Mouse (Mus musculus): ENCODE results near the gene Slc25a35.
A peak's percentile ranks its signal among the peaks of the same experiment; 100 is the strongest.
"Not testable (repeated sequence)": the region's sequence is repeated elsewhere in the genome, so short reads cannot be mapped to it uniquely, and the experiment has no call there.

The Slc25a35 gene

DNA sequence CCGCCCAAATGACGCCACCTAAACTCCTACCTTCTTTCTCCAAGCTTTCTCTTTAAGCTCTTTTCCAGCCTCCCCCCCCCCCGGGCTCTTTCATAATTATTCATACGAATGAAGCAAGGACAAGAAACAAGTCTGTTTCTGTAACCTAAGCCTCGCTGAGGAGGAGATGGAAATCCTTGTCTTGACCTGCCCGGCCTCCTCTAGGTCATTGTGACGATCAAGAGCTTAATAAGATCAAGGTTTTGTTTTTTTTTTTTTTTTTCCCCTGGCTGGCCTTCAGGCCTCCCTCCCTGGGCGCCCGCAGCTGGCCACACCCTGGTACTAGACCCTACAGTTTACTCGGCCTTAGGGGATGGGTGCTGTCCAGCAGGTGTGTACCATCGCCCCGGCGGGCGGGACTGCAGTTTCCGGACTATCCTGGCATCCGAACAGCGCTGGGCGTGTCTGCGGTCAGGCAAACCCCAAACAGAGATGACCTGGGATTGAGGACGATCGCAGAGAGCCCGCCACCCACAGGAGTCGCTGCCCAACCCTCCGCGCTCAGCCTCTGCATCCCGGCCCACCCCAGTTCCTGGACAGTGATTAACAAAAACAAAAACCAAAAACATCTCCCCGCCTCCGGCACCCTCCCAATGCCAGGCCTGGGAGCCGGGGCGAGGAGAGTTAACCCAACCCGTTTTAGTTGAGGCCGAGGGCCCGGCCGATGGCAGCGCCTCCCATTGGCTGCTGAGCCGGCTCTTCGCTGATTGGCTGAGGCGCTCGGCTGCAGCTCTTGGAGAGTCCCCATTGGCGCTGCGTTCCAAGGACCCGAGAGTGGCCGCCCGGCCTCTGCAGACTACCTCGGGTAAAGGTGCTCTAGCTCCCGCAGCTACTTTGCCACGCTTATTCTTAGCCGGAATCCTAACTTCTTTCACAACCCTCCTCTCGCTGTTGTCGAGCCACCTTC is at the start of gene Slc25a35:
Gene Slc25a35 (plus strand): TSS at position 795 of the 946 bp plus-strand sequence.
- peak; percentile 67 for DNase-seq (ENCODE audit: low read depth, low spot score)

DNA sequence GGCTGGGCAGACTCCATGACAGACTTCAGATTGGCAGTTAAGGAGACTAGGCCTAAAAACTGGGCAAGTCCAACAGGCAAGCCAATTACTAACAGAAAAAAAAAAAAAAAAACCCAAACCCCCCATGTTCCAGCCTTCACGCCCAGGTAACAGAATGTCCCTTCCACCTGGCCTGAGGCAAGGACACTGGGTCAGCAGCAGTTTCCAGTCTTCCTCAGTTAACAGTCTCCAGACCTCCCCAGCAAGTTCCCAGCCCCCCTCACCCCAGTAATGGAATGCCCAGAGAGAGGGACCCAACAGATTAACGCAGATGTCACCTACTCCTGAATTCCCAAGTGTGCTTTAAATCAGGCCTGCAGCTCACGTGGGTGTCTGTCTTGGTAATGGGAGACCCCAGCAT is 44.7 kb upstream of the Slc25a35 start:
- no peak for DNase-seq (ENCODE audit: low read depth, low spot score)

DNA sequence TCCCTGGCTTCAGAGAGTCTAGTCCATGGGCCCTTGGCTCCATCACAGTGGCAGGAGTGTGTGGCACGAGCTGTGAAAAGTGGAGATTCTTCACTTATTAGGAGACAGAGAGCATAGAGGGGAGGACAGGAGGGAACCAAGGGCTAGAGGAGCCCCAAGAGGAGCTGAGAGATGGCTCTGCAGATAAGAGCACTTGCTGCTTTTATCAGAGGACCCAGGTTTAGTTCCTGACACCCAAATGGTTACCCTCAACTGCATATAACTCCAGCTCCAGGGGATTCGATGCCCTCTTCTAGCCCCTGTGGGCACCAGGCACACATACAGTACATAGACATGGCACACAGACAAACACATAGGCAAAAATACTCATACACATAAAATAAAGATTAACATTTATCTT is 43.2 kb upstream of the Slc25a35 start:
- no peak for DNase-seq (ENCODE audit: low read depth, low spot score)

DNA sequence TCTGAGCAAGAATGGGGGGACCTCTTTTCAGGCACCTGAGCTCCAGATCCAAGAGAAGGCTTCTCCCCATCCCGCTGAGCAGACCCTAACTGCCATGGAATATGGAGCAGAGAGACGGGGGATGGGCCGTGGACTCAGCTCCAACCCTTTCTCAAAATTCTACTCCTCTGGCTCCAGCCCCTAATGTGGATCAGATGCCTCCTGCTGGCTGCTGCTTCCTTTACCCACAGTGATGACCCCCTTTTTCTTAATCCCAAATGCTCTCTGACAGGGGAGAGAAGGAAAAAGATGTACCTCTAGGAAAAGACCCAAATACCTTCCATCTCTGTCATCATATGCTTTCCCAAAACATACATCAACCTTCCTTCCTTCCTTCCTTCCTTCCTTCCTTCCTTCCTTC is 41.0 kb upstream of the Slc25a35 start, which contains the start of gene Odf4:
Gene Odf4 (minus strand): TSS at position 101 of the 400 bp plus-strand sequence.
- DNase-seq (ENCODE audit: low read depth, low spot score) = no peak

DNA sequence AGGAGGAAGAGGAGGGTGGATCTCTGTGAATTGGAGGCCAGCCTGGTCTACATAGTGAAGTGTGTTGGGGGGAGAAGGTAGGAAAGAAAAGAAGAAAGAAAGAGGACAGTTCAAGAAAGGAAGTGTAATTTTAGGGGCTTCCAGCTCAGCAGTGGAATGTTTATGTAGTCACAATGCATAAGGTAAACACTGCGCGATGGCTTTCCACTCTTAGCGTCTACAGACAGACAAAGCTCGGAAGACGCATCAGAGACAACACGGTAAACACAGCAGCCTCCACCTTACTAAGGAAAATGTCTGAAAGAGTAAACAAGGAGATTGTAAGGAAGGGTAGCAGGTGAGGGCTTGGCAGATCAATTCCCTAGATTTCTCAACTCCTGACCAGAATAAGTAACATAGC is 38.0 kb upstream of the Slc25a35 start:
- no peak for DNase-seq (ENCODE audit: low read depth, low spot score)

DNA sequence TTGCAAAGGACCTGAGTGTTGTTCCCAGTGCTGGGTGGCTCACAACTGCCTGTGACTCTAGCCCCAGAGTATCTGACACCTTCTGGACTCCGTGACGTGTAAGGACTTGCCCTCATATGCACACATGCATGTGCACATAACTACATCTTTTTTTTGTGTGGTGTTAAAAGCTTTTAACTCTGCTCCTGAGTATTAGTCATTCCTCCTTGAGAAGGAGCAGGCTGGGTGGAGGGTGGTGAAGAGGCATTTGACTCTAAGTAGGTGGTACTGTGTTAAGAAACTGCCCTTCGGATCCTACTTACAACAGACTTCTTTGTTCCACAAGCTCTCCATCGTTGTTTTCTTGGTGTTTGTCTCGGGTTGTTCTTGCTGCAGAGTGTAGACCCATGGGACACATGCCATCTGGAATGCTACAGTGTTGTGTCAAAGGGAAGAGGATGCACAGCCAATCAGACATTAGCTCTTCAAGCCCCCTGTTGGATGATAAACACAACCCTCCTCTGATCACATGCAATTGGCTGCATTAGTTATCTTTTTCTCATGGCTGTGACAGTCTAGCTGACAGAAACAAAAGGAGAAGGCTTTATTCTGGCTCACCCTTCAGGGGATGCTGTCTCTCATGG is 33.9 kb upstream of the Slc25a35 start:
- DNase-seq (ENCODE audit: low read depth, low spot score) = no peak

DNA sequence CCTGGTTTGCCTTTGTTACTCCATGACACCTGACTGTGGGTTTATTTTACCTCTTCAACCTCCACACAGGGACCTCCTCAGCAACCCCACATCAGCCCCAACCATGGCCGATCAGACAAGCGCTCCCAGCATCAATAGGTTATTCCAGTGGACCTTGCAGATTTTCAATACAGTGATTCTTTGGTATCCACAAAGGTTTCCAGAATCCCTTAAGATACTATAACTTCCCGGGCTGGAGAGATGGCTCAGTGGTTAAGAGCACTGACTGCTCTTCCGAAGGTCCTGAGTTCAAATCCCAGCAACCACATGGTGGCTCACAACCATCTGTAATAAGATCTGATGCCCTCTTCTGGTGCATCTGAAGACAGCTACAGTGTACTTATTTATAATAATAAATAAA is 31.0 kb upstream of the Slc25a35 start:
- not testable (repeated sequence) for DNase-seq (ENCODE audit: low read depth, low spot score)

DNA sequence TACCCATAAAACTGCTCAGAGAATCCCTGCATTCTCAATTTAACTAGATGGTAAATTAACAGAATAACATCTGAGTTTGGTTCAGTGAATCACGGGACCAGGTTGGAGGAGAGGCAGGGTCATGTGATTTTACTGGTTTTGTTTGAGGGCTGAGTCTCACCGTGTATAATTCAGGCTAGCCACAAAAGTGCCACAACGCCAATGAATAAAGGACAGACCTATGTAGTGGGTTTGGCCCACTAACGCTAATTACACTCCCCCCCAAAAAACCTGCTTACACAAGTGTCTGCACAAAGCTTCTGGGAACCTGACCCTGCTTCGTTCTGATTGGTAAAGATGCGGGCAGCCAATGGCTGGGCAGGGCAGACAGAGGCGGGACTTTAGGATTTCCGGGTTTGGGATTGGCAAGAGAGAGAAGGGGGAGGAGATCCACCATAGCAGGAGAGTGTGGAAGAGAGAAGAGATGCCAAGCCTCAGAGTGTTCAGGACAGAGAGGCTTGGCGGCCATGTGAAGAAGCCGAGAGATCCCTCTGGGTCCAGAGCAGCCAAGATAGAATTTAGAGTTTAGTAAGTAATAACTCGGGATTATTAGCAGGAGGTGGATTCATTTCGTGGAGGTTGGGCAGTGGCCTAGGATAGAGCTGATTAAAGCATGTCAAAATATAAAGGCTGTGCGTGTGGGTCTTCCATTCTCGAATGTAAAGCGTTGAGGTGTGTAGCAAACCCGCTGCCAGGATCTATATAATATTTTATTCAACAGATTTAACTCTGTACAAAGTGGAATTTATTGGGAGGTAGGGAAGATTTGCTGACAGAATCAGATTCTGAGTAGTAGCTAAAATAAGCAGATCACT is 28.3 kb upstream of the Slc25a35 start:
- peak; percentile 89 for DNase-seq (ENCODE audit: low read depth, low spot score)

DNA sequence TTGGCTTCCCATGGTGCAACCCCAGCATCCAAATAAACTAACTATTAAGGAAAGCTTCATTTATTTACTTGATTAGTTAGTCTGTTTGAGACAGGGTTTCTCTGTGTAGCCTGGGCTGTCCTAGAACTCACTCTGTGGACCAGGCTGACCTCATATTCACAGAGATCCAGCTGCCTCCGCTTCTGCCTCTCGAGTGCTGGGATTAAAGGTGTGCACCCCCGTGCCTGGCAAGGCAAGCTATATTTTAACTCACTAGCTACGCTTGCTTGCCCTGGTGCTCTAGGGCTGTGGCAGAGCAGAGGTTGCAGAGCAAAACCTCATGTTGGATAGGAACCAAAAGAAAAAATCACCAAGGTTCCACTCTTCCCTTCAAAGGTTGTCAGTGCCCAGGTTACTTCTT is 27.4 kb upstream of the Slc25a35 start:
- DNase-seq (ENCODE audit: low read depth, low spot score) = no peak

DNA sequence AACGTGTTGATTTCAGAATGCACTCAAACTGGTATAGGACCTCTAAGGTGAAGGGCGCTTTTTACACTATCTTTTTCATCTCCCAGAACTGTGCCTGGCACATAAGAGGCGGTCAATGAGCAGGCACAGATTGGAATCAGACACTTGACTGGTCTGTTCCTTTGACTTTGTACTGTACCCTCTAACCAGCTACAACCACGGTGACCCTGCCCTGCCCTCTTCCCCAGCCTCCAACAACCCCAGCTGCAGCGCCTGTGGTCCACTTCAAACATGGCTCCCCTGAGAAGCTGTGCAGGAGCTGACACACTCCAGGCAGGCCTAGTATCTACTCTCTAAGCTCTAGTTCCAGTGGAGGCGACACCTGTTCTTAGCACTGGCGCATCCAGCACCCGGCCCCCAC is 25.2 kb upstream of the Slc25a35 start:
- DNase-seq (ENCODE audit: low read depth, low spot score) = no peak

DNA sequence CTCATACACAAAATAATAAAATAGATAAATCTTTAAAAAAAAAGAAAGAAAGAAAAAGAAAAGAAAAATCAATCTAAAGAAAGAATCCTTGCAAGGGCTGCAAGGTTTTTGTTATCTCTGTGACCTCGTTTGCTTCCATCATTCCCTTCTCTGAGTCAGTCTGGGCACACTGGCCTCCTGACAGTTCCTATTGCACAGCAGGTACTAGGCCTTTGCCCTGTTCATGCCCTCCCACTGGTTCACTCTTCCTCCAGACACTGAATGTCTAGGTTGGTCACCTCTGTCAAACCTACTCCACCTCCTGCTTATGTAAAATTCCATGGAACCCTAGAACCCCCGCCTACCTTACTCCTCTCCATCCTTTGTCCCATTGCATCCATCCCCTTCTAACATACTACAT is 22.7 kb upstream of the Slc25a35 start:
- DNase-seq (ENCODE audit: low read depth, low spot score) = no peak

DNA sequence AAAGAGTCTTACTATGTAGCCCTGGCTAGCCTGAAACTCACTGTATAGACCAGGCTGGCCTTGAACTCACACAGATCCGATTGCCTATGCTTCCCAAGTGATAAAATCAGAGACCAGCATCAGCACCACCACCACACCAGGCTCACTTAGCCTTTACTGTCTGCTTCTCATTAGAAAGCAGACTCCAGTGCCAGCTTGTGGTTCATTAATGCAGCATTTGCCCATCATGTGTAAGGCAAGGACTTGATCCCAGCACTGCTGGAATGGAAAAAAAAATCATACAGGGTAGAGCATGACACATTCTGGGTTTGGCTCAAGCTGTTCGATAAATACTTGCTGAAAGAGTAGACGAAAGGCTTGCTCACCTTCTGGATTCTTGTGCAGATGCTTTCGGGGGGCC is 21.9 kb upstream of the Slc25a35 start:
- no peak for DNase-seq (ENCODE audit: low read depth, low spot score)

DNA sequence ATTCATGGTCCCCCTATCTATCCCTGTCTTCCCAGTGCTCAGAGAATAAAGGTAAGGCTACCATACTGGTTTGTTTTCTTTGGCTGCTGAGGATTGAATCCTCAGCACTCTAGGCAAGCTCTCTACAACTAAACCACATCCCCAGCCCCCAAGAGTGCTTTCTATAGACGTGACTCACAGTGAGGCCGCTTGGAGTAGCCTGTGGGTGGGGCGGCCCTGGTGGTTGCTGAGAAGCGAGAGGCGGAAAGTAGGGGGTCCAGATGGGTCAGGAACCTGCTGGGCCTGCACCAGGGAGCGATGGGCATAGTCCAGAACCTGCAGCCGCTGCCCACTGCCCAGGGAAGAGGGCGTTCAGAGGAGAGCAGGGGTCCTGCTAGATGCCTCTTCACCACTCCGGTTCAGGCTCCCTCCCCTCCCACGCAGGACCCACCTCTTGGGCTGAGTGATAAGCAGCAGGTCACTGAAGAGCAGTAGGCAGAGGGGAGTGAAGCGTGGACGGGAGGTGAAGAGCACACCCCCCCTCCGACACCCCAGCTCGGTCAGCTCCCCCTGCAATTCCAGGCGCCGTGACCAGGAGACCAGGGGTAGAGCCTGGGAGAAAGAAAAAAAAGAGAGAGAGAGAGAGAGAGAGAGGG is 21.0 kb upstream of the Slc25a35 start:
- DNase-seq (ENCODE audit: low read depth, low spot score) = no peak

DNA sequence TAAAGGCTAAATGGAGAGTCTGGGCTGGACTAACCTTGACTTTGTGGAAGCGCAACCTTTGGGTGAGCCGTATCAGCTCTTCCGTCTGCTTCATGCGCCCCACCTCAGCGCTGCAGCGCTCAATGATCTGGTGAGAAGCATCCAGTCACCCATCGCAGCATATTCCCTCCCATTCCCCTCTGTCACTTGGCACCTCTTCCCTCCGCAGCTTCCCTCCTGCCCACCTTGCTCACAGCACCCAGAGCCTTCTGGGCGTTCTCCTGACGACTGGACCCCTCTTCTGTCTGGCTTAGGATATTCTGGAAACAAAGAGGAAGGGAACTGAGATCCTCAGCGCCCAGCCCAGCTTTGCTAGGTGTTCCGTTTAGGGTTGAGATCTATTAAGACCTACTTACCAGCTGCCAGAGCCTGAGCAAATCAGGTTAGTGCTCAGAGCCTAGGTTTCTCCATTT is 20.4 kb upstream of the Slc25a35 start:
- peak; percentile 42 for DNase-seq (ENCODE audit: low read depth, low spot score)

DNA sequence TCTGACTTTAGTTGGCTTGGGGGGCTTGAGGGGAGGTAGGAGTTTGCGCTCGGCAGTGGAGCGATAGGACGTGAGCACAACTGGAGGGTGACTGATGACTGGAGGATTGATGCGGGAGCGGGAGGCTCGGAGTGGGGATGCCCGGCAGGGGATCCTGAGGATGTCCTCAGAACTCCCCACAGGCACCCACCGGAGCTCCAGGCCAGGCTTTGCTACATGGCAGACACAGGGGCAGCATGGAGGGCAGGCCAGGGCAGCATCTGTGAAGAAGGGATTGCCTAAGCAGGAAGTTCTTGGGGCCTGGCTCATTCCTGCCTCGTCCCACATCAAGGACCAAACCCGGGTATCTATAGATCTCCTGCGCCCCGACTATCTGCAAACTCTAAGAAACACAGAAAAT is 14.0 kb upstream of the Slc25a35 start:
- no peak for DNase-seq (ENCODE audit: low read depth, low spot score)

DNA sequence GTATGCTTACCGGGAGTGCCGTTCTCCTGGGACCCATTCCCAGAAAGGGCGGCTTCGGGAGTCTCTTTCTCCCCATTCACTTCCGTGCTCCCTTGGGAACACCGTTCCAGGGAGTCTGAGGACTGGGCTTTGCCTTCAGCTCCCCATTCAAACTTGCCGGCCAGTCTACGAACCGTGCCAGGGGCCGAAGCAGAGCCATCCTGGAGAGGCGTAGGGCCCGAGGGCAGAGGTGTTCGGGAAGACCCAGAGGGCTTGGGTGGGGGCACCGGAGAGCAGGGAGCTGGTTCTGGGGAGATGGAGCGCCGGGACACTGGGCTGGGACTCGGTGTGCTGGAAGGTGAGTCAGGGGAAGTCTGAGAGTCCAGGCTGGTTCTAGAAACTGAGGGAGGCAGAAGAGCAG is 13.5 kb upstream of the Slc25a35 start:
- no peak for DNase-seq (ENCODE audit: low read depth, low spot score)

DNA sequence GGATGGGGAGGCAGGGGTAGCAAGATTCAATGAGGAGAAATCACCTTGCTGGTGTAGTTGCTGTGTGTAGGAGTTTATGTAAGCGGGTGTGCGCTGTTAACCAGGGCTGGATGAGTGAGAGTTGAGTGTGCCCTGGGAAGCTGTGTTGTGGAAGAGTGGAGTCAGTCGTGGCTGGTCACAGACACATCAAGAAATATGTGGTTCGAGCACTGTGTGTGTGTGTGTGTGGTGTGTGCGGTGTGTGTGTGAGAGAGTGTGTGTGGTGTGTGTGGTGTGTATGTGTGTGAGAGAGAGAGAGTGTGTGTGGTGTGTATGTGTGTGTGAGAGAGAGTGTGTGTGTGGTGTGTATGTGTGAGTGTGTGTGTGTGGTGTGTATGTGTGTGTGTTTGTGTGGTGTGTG is 12.5 kb upstream of the Slc25a35 start:
- DNase-seq (ENCODE audit: low read depth, low spot score) = no peak

DNA sequence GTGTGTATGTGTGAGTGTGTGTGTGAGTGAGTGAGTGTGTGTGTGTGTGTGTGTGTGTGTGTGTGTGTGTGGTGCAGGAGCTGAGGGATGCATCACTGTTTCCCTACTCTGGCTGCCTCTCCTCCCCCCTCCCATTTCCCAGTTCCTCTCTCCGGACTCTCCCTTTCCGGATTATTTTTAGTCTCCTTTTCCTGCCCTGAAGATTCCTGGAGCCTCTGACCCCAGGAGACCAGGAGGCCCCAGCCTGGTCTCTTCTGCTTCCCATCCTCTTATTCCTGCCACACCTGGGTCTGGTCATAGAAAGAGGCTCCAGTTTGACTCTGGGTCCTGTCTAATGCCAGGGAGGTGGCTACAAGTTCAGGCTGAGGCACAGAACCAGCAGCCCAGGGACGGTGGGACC is 11.8 kb upstream of the Slc25a35 start:
- DNase-seq (ENCODE audit: low read depth, low spot score) = no peak

DNA sequence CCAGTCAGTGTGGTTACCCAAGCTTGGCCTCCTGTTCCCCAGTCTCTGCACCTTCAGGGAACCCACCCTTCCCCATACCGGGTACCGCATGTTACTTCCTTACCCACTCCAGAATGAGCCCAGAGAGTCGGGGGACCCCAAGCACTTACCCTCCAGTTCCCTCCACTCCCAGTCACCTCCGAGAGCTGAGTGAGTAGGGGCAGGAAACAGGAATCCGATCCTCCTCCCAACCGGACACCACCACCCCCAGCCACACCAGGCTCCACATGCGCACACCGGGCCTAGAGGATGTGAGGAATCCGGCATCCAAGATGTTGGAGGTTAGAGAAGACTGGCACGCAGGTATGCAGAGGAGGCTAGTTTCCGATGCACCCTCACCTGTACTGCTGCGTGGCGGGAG is 11.2 kb upstream of the Slc25a35 start:
- no peak for DNase-seq (ENCODE audit: low read depth, low spot score)

DNA sequence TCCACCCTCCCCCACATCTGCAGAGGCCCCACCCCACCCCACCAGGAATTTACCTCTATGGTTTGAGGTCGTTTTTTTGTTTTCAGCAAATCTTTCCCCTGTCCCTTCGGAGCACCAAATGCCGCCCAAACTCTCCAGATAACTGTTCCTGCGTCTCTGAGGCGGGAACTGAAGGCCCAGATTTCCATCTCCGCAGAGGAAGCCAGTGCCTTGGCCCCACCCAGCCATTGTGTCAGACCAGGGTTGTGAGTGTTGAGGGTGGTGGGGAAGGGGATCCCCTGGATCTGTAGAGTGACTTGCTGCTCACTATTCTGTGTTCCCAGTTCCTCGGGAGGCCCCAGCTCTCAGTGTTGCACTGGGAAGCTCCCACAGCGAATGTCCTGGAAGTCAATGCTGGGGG is 10.6 kb upstream of the Slc25a35 start, which contains the start of gene Arhgef15:
Gene Arhgef15 (minus strand): TSS at position 173 of the 400 bp plus-strand sequence.
- no peak for DNase-seq (ENCODE audit: low read depth, low spot score)

DNA sequence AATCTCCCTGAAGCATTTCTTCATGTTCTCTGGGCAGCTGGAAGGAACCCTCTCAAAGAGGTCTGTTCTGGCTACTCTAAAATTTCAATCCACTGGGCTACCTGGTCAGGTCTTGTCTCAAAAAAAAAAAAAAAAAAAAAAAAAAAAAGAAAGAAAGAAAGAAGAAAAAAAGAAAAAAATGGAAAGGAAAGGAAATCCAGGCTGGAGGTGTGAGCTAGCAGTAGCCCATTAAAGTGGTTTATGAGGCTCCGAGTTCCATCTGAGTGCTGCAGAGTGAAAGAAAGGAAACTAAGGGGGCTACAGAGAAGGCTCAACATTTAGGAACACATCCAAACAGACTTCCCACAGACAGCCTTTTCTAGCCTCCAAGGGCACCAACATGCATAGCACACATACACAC is 10.0 kb upstream of the Slc25a35 start:
- no peak for DNase-seq (ENCODE audit: low read depth, low spot score)

All from brain, embryonic 18.5 days (tissue).